Mouse (Mus musculus): ENCODE measurements around the gene Taar6. TPM values are rescaled to one million over a fixed set of nuclear protein-coding genes. Genes with fewer than 3 reads are reported as not detected.
A peak's percentile ranks its signal among the peaks of the same experiment; 100 is the strongest.

Taar6 gene
- not detected in 2 replicates for polyA plus RNA-seq (2016; fragmentation: Nextera tagmentation; extraction: Ambion mirVana)

DNA sequence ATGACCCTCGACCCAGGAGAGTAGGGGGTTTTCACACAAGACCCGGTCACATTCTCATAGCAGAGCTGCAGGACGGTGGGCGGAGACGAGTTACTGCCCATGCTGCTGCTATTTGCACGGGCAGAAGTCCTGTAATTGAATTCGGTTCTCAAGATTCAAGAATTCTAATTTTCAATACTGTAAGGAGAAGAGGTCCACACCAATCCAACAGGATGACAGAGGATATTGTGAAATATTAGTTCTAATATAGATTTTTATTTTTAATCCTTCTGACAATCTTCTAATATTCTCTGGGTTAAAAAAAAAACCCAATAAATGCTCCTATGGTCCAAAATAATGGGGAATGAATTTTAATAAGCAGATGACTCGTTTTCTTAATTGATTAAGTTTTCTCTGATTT is at the start of gene Taar6:
Gene Taar6, minus strand, starts transcription at position 101 of the 400 bp plus-strand sequence.
- Histone ChIP-seq H3K27me3 (replicated peaks) (no peaks in the 10 kb centered on the region), H3K4me3 (no peak within 1 kb of the TSS), H3K36me3 (no peaks in the 10 kb centered on the region), H3K9me3 (no peaks in the 10 kb centered on the region), H3K9ac (no peak within 1 kb of the TSS), H3K27ac (no peak within 1 kb of the TSS), H3K4me2 (replicated peaks) (no peak within 1 kb of the TSS), H3K4me1 (no peaks in the 10 kb centered on the region)
- 82% methylated on average over 8 of the region's 8 CpGs for WGBS
- no peak for ATAC-seq (ENCODE audit: low FRiP score, low read depth)

DNA sequence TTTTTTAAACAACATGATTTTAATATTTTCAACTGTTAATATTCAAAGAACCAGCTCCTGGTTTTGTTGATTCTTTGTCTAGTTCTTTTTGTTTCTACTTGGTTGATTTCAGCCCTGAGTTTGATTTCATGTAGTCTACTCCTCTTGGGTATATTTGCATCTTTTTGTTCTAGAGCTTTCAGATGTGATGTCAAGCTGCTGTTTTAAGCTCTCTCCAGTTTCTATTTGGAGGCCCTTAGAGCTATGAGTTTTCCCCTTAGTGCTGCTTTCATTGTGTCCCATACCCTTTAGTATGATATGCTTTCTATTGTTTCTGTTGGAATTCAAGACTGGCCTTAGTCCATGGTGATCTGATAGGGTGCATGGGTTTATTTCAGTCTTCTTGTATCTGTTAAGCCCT is 45.9 kb upstream of the Taar6 start:
- no peak overlapping the region for H3K27ac ChIP-seq
- H3K4me1 ChIP-seq, result no peaks in the 10 kb centered on the region
- H3K27me3 ChIP-seq (replicated peaks), result no peaks in the 10 kb centered on the region
- H3K9ac ChIP-seq, result no peak overlapping the region
- H3K36me3 ChIP-seq, result no peaks in the 10 kb centered on the region
- no peak for ATAC-seq (ENCODE audit: low FRiP score, low read depth)
- H3K9me3 ChIP-seq, result no peaks in the 10 kb centered on the region
- H3K4me3 ChIP-seq, result no peak overlapping the region
- no peak overlapping the region for H3K4me2 ChIP-seq (replicated peaks)

GRCm38 (mm10) chr10:24026922-24027321 is 41.5 kb upstream of the Taar6 start, which contains the start of gene Taar7d:
TSS of gene Taar7d (plus strand) at chr10:24027222.
- H3K4me2 ChIP-seq (replicated peaks), result no peak within 1 kb of the TSS
- no peak within 1 kb of the TSS for H3K4me3 ChIP-seq
- no peak within 1 kb of the TSS for H3K9ac ChIP-seq
- ATAC-seq (ENCODE audit: low FRiP score, low read depth), result no peak
- no peaks in the 10 kb centered on the region for H3K9me3 ChIP-seq
- no peaks in the 10 kb centered on the region for H3K36me3 ChIP-seq
- no peaks in the 10 kb centered on the region for H3K4me1 ChIP-seq
- H3K27me3 ChIP-seq (replicated peaks), result no peaks in the 10 kb centered on the region
- H3K27ac ChIP-seq, result no peak within 1 kb of the TSS

GRCm38 (mm10) chr10:24008143-24008542 is 22.7 kb upstream of the Taar6 start:
- H3K36me3 ChIP-seq, result no peaks in the 10 kb centered on the region
- 89% methylated on average over 1 of the region's 1 CpGs for WGBS
- H3K27me3 ChIP-seq (replicated peaks), result no peaks in the 10 kb centered on the region
- no peak overlapping the region for H3K9ac ChIP-seq
- no peak overlapping the region for H3K4me2 ChIP-seq (replicated peaks)
- no peak overlapping the region for H3K4me3 ChIP-seq
- ATAC-seq (ENCODE audit: low FRiP score, low read depth), result no peak
- H3K27ac ChIP-seq, result no peak overlapping the region
- no peaks in the 10 kb centered on the region for H3K9me3 ChIP-seq
- H3K4me1 ChIP-seq, result no peaks in the 10 kb centered on the region

DNA sequence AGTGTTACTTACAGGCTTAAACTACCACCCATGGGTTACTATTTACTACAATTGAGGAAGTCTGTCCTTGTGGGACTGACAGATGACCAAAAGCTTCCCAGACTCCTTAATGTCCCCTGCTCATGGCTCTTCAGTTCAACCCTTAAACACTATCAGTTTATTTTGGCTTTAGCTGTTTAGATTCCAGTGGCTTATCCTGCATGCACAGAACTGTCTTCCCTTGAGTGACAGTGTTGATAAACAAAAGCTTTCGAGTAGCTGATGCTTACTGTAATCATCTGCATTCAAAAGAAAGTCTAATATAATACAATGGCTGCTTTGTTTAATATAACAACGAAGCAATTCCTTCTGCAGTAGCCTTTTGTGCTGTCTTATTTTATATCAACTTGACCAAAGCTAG is 21.6 kb upstream of the Taar6 start:
- ATAC-seq (ENCODE audit: low FRiP score, low read depth), result no peak
- 69% methylated on average over 2 of the region's 2 CpGs for WGBS
- Histone ChIP-seq H3K9ac (no peak overlapping the region), H3K4me2 (replicated peaks) (no peak overlapping the region), H3K4me3 (no peak overlapping the region), H3K4me1 (no peaks in the 10 kb centered on the region), H3K27me3 (replicated peaks) (no peaks in the 10 kb centered on the region), H3K9me3 (no peaks in the 10 kb centered on the region), H3K36me3 (no peaks in the 10 kb centered on the region), H3K27ac (no peak overlapping the region)

DNA sequence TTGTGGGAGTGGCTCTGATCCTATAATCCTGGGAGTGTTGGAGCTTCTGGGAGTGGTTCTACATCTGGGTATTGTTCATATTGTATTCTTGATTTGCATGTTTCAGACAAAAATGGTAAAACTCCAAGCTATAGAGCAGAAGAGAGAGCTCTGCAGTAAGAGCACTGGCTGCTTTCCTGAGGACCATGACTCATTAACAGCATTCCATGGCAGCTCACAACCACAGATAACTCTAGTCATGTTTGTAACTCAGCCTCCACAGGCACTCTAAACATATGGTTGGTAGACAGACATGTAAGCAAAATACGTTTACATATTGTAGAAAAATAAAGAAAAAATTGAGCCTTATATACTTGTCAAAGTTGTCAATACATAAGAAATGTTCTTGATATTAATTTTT is 21.0 kb upstream of the Taar6 start:
- Histone ChIP-seq H3K27me3 (replicated peaks) (no peaks in the 10 kb centered on the region), H3K9me3 (no peaks in the 10 kb centered on the region), H3K4me2 (replicated peaks) (no peak overlapping the region), H3K4me3 (no peak overlapping the region), H3K27ac (no peak overlapping the region), H3K4me1 (no peaks in the 10 kb centered on the region), H3K36me3 (no peaks in the 10 kb centered on the region), H3K9ac (no peak overlapping the region)
- no peak for ATAC-seq (ENCODE audit: low FRiP score, low read depth)
- 84% methylated on average over 1 of the region's 1 CpGs for WGBS

DNA sequence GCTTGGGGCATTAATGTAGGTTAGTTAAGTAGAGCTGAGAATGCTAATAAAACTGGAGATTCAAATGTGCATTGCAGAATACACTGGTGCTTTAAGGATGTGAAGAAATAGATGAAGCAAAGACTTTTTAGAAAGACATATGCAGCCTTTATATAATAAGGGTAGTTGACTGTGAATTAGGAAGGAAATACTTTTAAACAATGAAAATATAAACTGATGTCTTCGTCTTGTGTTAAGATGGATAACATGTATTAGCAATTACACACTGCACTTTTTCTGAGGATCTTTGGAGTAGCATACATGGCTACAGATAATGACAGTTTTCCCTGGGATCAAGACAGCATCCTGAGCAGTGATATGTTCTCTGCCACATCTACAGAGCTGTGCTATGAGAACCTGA is 14.2 kb upstream of the Taar6 start, which contains the start of gene Taar7b:
Gene Taar7b, plus strand, starts transcription at position 301 of the 400 bp plus-strand sequence.
- 95% methylated on average over 1 of the region's 1 CpGs for WGBS
- no peak for ATAC-seq (ENCODE audit: low FRiP score, low read depth)

GRCm38 (mm10) chr10:23993381-23993780 is 7.9 kb upstream of the Taar6 start, which contains the start of gene Taar7a:
TSS of gene Taar7a (minus strand) at chr10:23993481.
- Histone ChIP-seq H3K4me1 (no peaks in the 10 kb centered on the region), H3K9ac (no peak within 1 kb of the TSS), H3K27ac (no peak within 1 kb of the TSS), H3K27me3 (replicated peaks) (no peaks in the 10 kb centered on the region), H3K36me3 (no peaks in the 10 kb centered on the region), H3K4me3 (no peak within 1 kb of the TSS), H3K9me3 (no peaks in the 10 kb centered on the region), H3K4me2 (replicated peaks) (no peak within 1 kb of the TSS)
- 86% methylated on average over 3 of the region's 3 CpGs for WGBS
- no peak for ATAC-seq (ENCODE audit: low FRiP score, low read depth)

More for the DNA sequence above, 14.2 kb upstream of the Taar6 start, which contains the start of gene Taar7b:
- H3K27ac ChIP-seq, result no peak within 1 kb of the TSS
- no peak within 1 kb of the TSS for H3K4me3 ChIP-seq
- no peaks in the 10 kb centered on the region for H3K36me3 ChIP-seq
- H3K27me3 ChIP-seq (replicated peaks), result no peaks in the 10 kb centered on the region
- no peak within 1 kb of the TSS for H3K4me2 ChIP-seq (replicated peaks)
- no peaks in the 10 kb centered on the region for H3K9me3 ChIP-seq
- H3K9ac ChIP-seq, result no peak within 1 kb of the TSS
- H3K4me1 ChIP-seq, result no peaks in the 10 kb centered on the region

GRCm38 (mm10) chr10:23986419-23986818 is 973 bp upstream of the Taar6 start:
- no peak overlapping the region for H3K4me2 ChIP-seq (replicated peaks)
- no peak overlapping the region for H3K4me3 ChIP-seq
- no peak overlapping the region for H3K9ac ChIP-seq
- no peaks in the 10 kb centered on the region for H3K4me1 ChIP-seq
- WGBS, result 80% methylated on average over 5 of the region's 5 CpGs
- no peak for ATAC-seq (ENCODE audit: low FRiP score, low read depth)
- H3K27me3 ChIP-seq (replicated peaks), result no peaks in the 10 kb centered on the region
- H3K27ac ChIP-seq, result no peak overlapping the region
- H3K9me3 ChIP-seq, result no peaks in the 10 kb centered on the region
- H3K36me3 ChIP-seq, result no peaks in the 10 kb centered on the region

DNA sequence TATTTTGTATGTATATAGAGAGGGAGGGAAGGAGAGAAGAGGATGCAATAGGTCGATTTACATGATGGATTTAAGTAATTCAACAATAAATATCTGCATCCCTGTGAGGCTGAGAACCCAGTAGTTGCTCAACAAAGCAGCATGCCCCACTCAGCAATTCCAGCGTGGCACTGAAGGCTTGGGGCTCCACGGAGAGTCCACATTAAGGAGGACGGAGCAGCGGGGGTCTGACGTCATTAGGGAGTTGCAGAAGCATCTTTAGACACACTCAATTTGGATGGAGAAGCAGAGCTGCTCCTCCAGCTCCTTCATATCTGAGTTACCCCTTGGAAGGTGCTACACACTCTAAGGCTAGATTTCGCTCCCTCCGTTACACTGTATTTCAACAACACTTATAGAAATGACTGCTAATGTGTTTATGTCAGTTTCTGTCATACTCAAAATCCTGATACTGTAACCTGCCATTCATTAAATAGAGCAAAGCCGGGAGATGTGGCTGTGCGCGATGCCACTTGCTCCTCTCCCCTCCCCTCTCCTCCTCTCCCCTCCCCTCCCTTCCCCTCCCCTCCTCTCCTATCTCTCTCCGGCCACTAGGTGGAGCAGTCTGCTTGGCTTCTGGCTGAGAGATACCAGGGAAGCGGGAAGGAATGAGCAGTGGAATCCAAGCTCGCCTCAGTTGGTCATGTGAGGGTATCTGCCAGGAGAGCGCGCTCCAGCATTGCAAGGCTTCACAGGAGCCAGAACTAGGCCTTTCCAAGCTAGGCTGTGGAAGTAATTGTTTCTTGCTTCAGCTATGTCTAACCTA is 6.3 kb downstream of the Taar6 start:
- no peak overlapping the region for H3K27ac ChIP-seq
- H3K4me2 ChIP-seq (replicated peaks), result no peak overlapping the region
- H3K27me3 ChIP-seq (replicated peaks), result no peaks in the 10 kb centered on the region
- no peaks in the 10 kb centered on the region for H3K4me1 ChIP-seq
- no peak overlapping the region for H3K4me3 ChIP-seq
- no peak overlapping the region for H3K9ac ChIP-seq
- WGBS, result 41% methylated on average over 16 of the region's 16 CpGs
- ATAC-seq (ENCODE audit: low FRiP score, low read depth), result peak; percentile 89
- H3K36me3 ChIP-seq, result no peaks in the 10 kb centered on the region
- H3K9me3 ChIP-seq, result no peaks in the 10 kb centered on the region

GRCm38 (mm10) chr10:23977958-23978357 is 7.5 kb downstream of the Taar6 start:
- H3K9me3 ChIP-seq, result no peaks in the 10 kb centered on the region
- no peak overlapping the region for H3K27ac ChIP-seq
- H3K27me3 ChIP-seq (replicated peaks), result no peaks in the 10 kb centered on the region
- no peak for ATAC-seq (ENCODE audit: low FRiP score, low read depth)
- H3K4me2 ChIP-seq (replicated peaks), result no peak overlapping the region
- H3K4me3 ChIP-seq, result no peak overlapping the region
- no peaks in the 10 kb centered on the region for H3K36me3 ChIP-seq
- H3K4me1 ChIP-seq, result no peaks in the 10 kb centered on the region
- no peak overlapping the region for H3K9ac ChIP-seq
- WGBS, result 44% methylated on average over 4 of the region's 4 CpGs

- H3K27ac ChIP-seq, result no peak overlapping the region
- 88% methylated on average over 5 of the region's 5 CpGs for WGBS
Observed at GRCm38 (mm10) chr10:23971256-23971655, 14.2 kb downstream of the Taar6 start.

GRCm38 (mm10) chr10:23970656-23971165 is 14.7 kb downstream of the Taar6 start, which contains the start of gene Taar5:
TSS of gene Taar5 (plus strand) at chr10:23970706.
- no peak within 1 kb of the TSS for H3K27ac ChIP-seq
- no peaks in the 10 kb centered on the region for H3K27me3 ChIP-seq (replicated peaks)
- no peak within 1 kb of the TSS for H3K4me2 ChIP-seq (replicated peaks)
- no peaks in the 10 kb centered on the region for H3K4me1 ChIP-seq
- no peaks in the 10 kb centered on the region for H3K9me3 ChIP-seq
- no peak within 1 kb of the TSS for H3K4me3 ChIP-seq
- no peak within 1 kb of the TSS for H3K9ac ChIP-seq
- no peaks in the 10 kb centered on the region for H3K36me3 ChIP-seq
- ATAC-seq (ENCODE audit: low FRiP score, low read depth), result no peak
- 92% methylated on average over 11 of the region's 11 CpGs for WGBS

More at GRCm38 (mm10) chr10:23971256-23971655, 14.2 kb downstream of the Taar6 start:
- no peaks in the 10 kb centered on the region for H3K4me1 ChIP-seq
- H3K4me2 ChIP-seq (replicated peaks), result no peak overlapping the region
- no peak overlapping the region for H3K9ac ChIP-seq
- H3K9me3 ChIP-seq, result no peaks in the 10 kb centered on the region
- ATAC-seq (ENCODE audit: low FRiP score, low read depth), result no peak
- H3K27me3 ChIP-seq (replicated peaks), result no peaks in the 10 kb centered on the region
- no peaks in the 10 kb centered on the region for H3K36me3 ChIP-seq
- no peak overlapping the region for H3K4me3 ChIP-seq
